Mouse (Mus musculus): ENCODE results near the gene BC024978.

- no peak for TF ChIP-seq CTCF (IDR thresholded peaks at IDR 0.05; ENCODE audit: insufficient read depth, low read depth, low read length)
- TF ChIP-seq POLR2A (IDR thresholded peaks at IDR 0.05; ENCODE audit: insufficient read depth, low read depth, low read length) = no peak
Observed at GRCm38 (mm10) chr7:27231693-27232331, 36.2 kb downstream of the BC024978 start.
